Mouse (Mus musculus) liver, postnatal 0 days (tissue): ENCODE data around the gene Nfat5. TPM values are rescaled to one million over a fixed set of nuclear protein-coding genes. Genes with fewer than 3 reads are reported as not detected.

Experiments used
- ATAC-seq: fragments of 200-750 bp; cut with Nextera tagmentation; 2 replicates; pipeline ENCODE4 v1.8.0; 2017; ENCODE audit warnings: mild to moderate bottlenecking, moderate library complexity
- DNase-seq: peaks from one replicate; pipeline ENCODE4 v3.0.0-alpha.2; 2016
- H3K27ac ChIP-seq: fragments of 300-500 bp; sonication (generic); 2 replicates; pipeline ENCODE4 v1.5.1; 2014; ENCODE audit warnings: antibody characterized with exemption, moderate library complexity, mild to moderate bottlenecking, low read depth
- H3K27me3 ChIP-seq: fragments of 300-500 bp; sonication (generic); 2 replicates; pipeline ENCODE4 v1.6.1; 2014; ENCODE audit warnings: low read length, control low read depth, mixed read lengths; ENCODE audit not compliant: insufficient read depth
- H3K36me3 ChIP-seq: fragments of 300-500 bp; sonication (generic); replicated peaks from 2 replicates; pipeline ENCODE4 v1.6.1; 2014; ENCODE audit warnings: mild to moderate bottlenecking, control low read depth, low read length, moderate library complexity, mixed read lengths; ENCODE audit not compliant: insufficient read depth
- H3K4me1 ChIP-seq: fragments of 300-500 bp; sonication (generic); 2 replicates; pipeline ENCODE4 v1.6.1; 2014; ENCODE audit warnings: antibody characterized with exemption, mild to moderate bottlenecking, control low read depth; ENCODE audit not compliant: insufficient read depth
- H3K4me2 ChIP-seq: fragments of 300-500 bp; sonication (generic); 2 replicates; pipeline ENCODE4 v1.6.1; 2014; ENCODE audit warnings: low read depth, mild to moderate bottlenecking, low read length, moderate library complexity, mixed read lengths
- H3K4me3 ChIP-seq: fragments of 300-500 bp; sonication (generic); 2 replicates; pipeline ENCODE4 v1.5.1; 2014; ENCODE audit warnings: low read depth, low read length
- H3K9ac ChIP-seq: fragments of 300-500 bp; sonication (generic); replicated peaks from 2 replicates; pipeline ENCODE4 v1.6.1; 2014; ENCODE audit warnings: mild to moderate bottlenecking, moderate library complexity
- H3K9me3 ChIP-seq: fragments of 300-500 bp; sonication (generic); 2 replicates; pipeline ENCODE4 v1.6.1; 2016; ENCODE audit warnings: mild to moderate bottlenecking, control low read depth, low read length, mixed read lengths
- CTCF ChIP-seq: sonication (generic); IDR thresholded peaks from 2 replicates; pipeline ENCODE4 v1.5.1; 2016; ENCODE audit warnings: antibody characterized with exemption, low read depth
- EP300 ChIP-seq: IDR thresholded peaks from 2 replicates; pipeline ENCODE4 v1.6.1; 2016; ENCODE audit warnings: antibody characterized with exemption, low read depth, mild to moderate bottlenecking
- WGBS: fragments of 180-500 bp; shearing (Covaris S2); extraction: QIAGEN DNeasy Blood & Tissue Kit; methylation state at CpG from one replicate; pipeline ENCODE4 v1.1.7; 2014; ENCODE audit not compliant: insufficient replicate concordance; 5-methylcytosine and 5-hydroxymethylcytosine counted together
- polyA plus RNA-seq: library from polyadenylated mRNA; unstranded; fragments of >200 nt; fragmentation: Nextera tagmentation; extraction: Ambion mirVana; gene quantifications from 2 replicates; pipeline ENCODE4 v1.2.1, GENCODE M21; 2015

Gene Nfat5
- polyA plus RNA-seq, 1 experiment from 2014 or later: 1.6 TPM

DNA sequence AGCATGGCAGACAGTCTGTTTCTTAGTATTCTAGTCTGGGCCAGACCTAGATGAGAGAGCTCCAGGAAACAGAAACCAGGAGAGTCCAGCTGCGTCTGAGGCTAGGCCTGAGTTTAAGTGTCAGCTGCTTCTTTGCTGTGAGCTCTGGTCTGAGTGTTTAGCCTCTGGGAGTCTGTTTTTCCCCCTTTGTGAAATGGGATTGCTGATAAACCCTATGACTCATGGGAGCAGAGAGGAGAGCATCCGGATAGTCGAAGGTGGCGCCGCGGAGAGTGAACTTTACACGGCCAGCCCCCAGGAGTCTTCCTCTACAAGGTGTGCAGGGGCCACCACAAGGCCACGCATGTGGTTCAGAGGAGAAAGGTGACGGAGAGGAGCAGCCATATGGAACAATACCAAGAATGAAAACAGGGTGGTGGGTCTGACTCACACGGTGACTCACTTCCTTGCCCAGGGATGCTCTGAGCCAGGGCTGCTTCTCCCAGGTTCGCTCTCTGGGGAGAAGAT is 38.3 kb upstream of the Nfat5 start:
- H3K27ac ChIP-seq: no peak overlapping the region
- H3K27me3 ChIP-seq: no peaks in the 10 kb centered on the region
- no peaks in the 10 kb centered on the region for H3K36me3 ChIP-seq
- WGBS: 64% methylated on average over 11 of the region's 11 CpGs
- no peaks in the 10 kb centered on the region for H3K9me3 ChIP-seq
- ATAC-seq (no peak), DNase-seq (no peak)
- no peak overlapping the region for H3K4me2 ChIP-seq
- no peak overlapping the region for H3K9ac ChIP-seq
- TF ChIP-seq EP300 (no peak), CTCF (no peak)
- H3K4me1 ChIP-seq: no peaks in the 10 kb centered on the region
- H3K4me3 ChIP-seq: no peak overlapping the region

DNA sequence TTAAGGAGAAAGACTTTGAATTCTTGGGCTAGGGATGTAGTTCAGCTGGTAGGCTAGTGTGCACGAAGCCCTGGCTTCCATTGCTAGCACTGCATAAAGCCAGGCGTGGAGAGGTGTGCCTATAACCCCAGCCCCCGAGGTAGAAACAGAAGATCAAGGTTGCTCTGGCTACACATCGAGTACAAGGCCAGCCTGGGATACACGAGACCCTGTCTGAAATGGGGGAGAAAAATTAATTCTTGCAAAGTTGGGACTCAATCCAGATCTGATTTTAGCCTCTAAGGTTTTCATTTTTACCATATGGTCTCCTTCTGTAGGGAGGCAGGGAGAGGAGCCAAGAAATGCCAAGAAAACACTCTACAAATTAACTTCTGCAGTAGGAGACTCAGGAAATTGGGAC is 36.0 kb upstream of the Nfat5 start:
- no peak overlapping the region for H3K9ac ChIP-seq
- H3K36me3 ChIP-seq: no peaks in the 10 kb centered on the region
- H3K4me2 ChIP-seq: no peak overlapping the region
- no peaks in the 10 kb centered on the region for H3K4me1 ChIP-seq
- H3K9me3 ChIP-seq: no peaks in the 10 kb centered on the region
- no peak for ATAC-seq
- no peak overlapping the region for H3K4me3 ChIP-seq
- no peak for DNase-seq
- H3K27ac ChIP-seq: no peak overlapping the region
- TF ChIP-seq EP300 (no peak), CTCF (no peak)
- no peaks in the 10 kb centered on the region for H3K27me3 ChIP-seq
- 69% methylated on average over 5 of the region's 5 CpGs for WGBS

- H3K4me2 ChIP-seq: no peak overlapping the region
- WGBS: 80% methylated on average over 6 of the region's 6 CpGs
- no peak overlapping the region for H3K27ac ChIP-seq
- no peak overlapping the region for H3K4me3 ChIP-seq
- no peak overlapping the region for H3K9ac ChIP-seq
- no peak for TF ChIP-seq EP300
- H3K36me3 ChIP-seq: no peaks in the 10 kb centered on the region
- no peaks in the 10 kb centered on the region for H3K9me3 ChIP-seq
- DNase-seq: no peak
- H3K4me1 ChIP-seq: no peaks in the 10 kb centered on the region
- no peak for ATAC-seq
- H3K27me3 ChIP-seq: no peaks in the 10 kb centered on the region
These were observed 33.1 kb upstream of the Nfat5 start for GRCm38 (mm10) chr8:107260120-107260519.

GRCm38 (mm10) chr8:107261172-107261571 is 32.1 kb upstream of the Nfat5 start:
- Histone ChIP-seq H3K9me3 (no peaks in the 10 kb centered on the region), H3K27me3 (no peaks in the 10 kb centered on the region), H3K36me3 (no peaks in the 10 kb centered on the region), H3K9ac (no peak overlapping the region), H3K4me2 (no peak overlapping the region), H3K4me1 (no peaks in the 10 kb centered on the region), H3K4me3 (no peak overlapping the region), H3K27ac (no peak overlapping the region)
- WGBS: 70% methylated on average over 4 of the region's 4 CpGs
- ATAC-seq (no peak), DNase-seq (no peak)
- TF ChIP-seq EP300 (no peak), CTCF (no peak)

DNA sequence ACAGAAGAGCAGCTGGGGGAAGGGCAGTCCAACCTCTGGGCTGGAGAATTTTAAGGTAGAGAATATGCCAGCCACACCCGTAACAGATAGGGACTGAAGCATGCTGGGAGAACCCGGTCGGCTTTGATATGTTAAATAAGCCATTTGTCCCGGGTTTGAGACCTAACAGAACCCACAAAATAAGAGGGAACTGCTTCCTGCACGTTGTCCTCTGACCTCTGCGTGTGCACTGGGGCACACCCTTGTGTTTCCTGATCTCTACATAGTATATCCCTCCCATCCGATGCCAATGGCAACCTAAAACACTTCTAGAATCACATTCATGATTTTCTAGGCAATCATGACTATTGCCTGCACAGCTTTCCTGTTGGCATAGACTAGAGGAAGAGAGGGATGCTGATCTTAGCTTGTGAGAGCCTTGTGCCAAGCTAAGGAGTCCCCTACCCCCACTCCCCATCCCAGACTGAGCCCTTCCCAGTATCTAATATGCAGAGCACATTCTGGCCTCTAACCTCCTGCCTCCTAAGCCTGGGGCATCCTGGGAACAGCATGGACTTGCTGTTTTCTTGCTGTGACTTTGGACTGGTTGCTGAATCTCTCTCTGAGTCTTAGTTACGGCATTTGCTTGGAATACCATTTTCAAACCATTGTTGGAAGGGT is 31.1 kb upstream of the Nfat5 start:
- no peak overlapping the region for H3K9ac ChIP-seq
- H3K4me2 ChIP-seq: no peak overlapping the region
- H3K27me3 ChIP-seq: no peaks in the 10 kb centered on the region
- 69% methylated on average over 8 of the region's 8 CpGs for WGBS
- H3K4me3 ChIP-seq: no peak overlapping the region
- no peaks in the 10 kb centered on the region for H3K4me1 ChIP-seq
- H3K27ac ChIP-seq: no peak overlapping the region
- TF ChIP-seq CTCF (no peak), EP300 (no peak)
- H3K36me3 ChIP-seq: no peaks in the 10 kb centered on the region
- H3K9me3 ChIP-seq: no peaks in the 10 kb centered on the region
- no peak for ATAC-seq
- DNase-seq: no peak

- Histone ChIP-seq H3K27ac (no peak overlapping the region), H3K27me3 (no peaks in the 10 kb centered on the region), H3K9me3 (no peaks in the 10 kb centered on the region), H3K4me3 (no peak overlapping the region), H3K9ac (no peak overlapping the region), H3K36me3 (no peaks in the 10 kb centered on the region), H3K4me2 (no peak overlapping the region), H3K4me1 (no peaks in the 10 kb centered on the region)
- WGBS: 84% methylated on average over 10 of the region's 10 CpGs
- DNase-seq (no peak), ATAC-seq (no peak)
- no peak for TF ChIP-seq EP300
- no peak for TF ChIP-seq CTCF
These were observed 27.5 kb upstream of the Nfat5 start for GRCm38 (mm10) chr8:107265811-107266210.
